Mouse (Mus musculus) cerebellum, adult 8-10 months (tissue): ENCODE measurements around the gene Eid3.

Experiments
- DNase-seq: peaks from one replicate; pipeline ENCODE4 v3.0.0; 2022

The Eid3 gene

DNA sequence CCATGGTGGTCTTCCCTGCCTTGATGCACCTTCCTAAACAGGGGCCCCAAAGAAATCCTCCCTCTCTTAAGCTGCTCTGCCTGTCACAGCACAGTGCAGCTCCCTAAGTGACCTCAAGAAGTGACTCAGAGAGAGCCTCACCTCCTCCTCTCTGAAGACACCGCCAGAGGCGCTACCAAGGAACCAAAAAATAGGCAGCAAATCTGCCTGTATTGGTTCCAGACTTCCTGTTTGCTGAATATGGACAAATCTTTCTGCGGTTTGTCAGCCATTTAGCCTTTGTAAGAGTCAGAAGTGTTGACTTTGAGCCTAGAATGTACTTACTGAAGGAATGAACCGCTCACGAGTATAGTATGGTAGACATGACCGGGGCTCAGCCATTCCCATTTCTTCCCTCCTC lies 47.3 kb downstream of the Eid3 start:
- DNase-seq, result no peak
